Mouse (Mus musculus) C2C12 (cell line): ENCODE results near the gene Efcab11.

Source experiments
- CEBPB ChIP-seq: IDR thresholded peaks from one replicate; pipeline ENCODE4 v1.6.1; 2011; ENCODE audit warnings: low read depth, mild to moderate bottlenecking, control low read depth, moderate library complexity
- CTCF ChIP-seq: IDR thresholded peaks from one replicate; pipeline ENCODE4 v1.5.1; 2011; ENCODE audit not compliant: control insufficient read depth, insufficient read depth, insufficient read length
- MYOD1 ChIP-seq: IDR thresholded peaks from one replicate; pipeline ENCODE4 v1.6.1; 2011; ENCODE audit warnings: low read depth; ENCODE audit not compliant: control insufficient read depth, insufficient read length
- USF1 ChIP-seq: IDR thresholded peaks from one replicate; pipeline ENCODE4 v1.6.1; 2011; ENCODE audit warnings: low read depth, mild to moderate bottlenecking, control low read depth, moderate library complexity

- TF ChIP-seq USF1 (no peak), CTCF (no peak), CEBPB (no peak), MYOD1 (no peak)
These were observed 212.4 kb downstream of the Efcab11 start for GRCm38 (mm10) chr12:99671866-99672191.
